Comparison of ENCODE assay signal across 30 mouse cellular contexts in the genomic region with DNA sequence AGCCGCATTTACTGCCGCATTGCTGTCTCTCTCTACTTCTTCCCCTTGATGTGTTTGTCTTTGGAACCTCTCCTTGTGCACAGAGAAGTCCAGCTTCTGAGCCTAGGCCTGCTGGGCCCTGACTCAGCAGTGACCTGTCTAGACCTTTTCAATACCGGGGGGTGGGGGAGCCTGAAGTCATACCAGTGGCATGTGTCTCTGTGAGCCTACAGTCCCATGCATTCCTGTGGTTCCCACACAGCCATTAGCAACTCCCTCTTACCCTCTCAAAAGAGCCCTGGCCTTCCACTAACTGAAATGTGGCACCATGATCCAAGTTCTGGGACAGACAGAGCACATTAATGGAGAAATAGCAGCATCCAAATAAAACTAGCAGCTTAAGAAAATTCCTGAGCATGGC. TPM values are rescaled to one million over a fixed set of nuclear protein-coding genes. Genes with fewer than 3 reads are reported as not detected.
DNase-seq lines count a peak whose midpoint lies in the region; ATAC-seq and TF ChIP-seq lines count a peak whose summit lies in the region.
"Had no signal": no experiment of that assay in that cellular context is flagged by ENCODE, and none has a peak within 500 bp of the region (broad histone marks: within the 10 kb centered on the region; RNA-seq: fewer than 3 reads in every experiment).

No protein-coding gene starts in this region.

- intact Hi-C loops in gastrocnemius, adult 2 months (cut with DNase I), result no loop called here

- TF ChIP-seq CTCF in embryonic fibroblast, embryonic 13.5 days (IDR thresholded peaks at IDR 0.05; ENCODE audit: borderline replicate concordance, insufficient read depth, low read length), result no peak
- TF ChIP-seq CTCF in gastrocnemius, adult 2 months (IDR thresholded peaks at IDR 0.05), result no peak

- no peaks in the 10 kb centered on the region for H3K27me3 ChIP-seq in hindbrain, embryonic 13.5 days
- H3K27me3 ChIP-seq in hindbrain, embryonic 11.5 days (ENCODE audit: control insufficient read depth, insufficient read depth, low read length), result no peaks in the 10 kb centered on the region
- no peaks in the 10 kb centered on the region for H3K27me3 ChIP-seq in neural tube, embryonic 12.5 days (replicated peaks)
- no peaks in the 10 kb centered on the region for H3K27me3 ChIP-seq in neural tube, embryonic 15.5 days (replicated peaks)
- H3K27me3 ChIP-seq: CH12.LX; intestine, embryonic 15.5 days; midbrain, embryonic 12.5 days; neural tube, embryonic 13.5 days had no signal

- H3K4me2 ChIP-seq in hindbrain, embryonic 13.5 days, result no peak overlapping the region
- no peak overlapping the region for H3K4me2 ChIP-seq in hindbrain, embryonic 11.5 days (replicated peaks; ENCODE audit: low read depth, low read length)
- H3K4me2 ChIP-seq in neural tube, embryonic 12.5 days (replicated peaks), result no peak overlapping the region
- H3K4me2 ChIP-seq in neural tube, embryonic 15.5 days, result no peak overlapping the region
- H3K4me2 ChIP-seq: intestine, embryonic 15.5 days; midbrain, embryonic 12.5 days; neural tube, embryonic 13.5 days had no signal

- no peaks in the 10 kb centered on the region for H3K9me3 ChIP-seq in hindbrain, embryonic 13.5 days
- no peaks in the 10 kb centered on the region for H3K9me3 ChIP-seq in hindbrain, embryonic 11.5 days (ENCODE audit: control insufficient read depth, low read length)
- no peaks in the 10 kb centered on the region for H3K9me3 ChIP-seq in neural tube, embryonic 12.5 days
- H3K9me3 ChIP-seq in neural tube, embryonic 15.5 days (replicated peaks), result no peaks in the 10 kb centered on the region
- H3K9me3 ChIP-seq: G1E; heart, embryonic 10.5 days; intestine, embryonic 15.5 days; midbrain, embryonic 12.5 days; neural tube, embryonic 13.5 days had no signal

- 85% methylated on average over 3 of the region's 3 CpGs for whole genome bisulfite sequencing in hindbrain, embryonic 13.5 days
- 86% methylated on average over 3 of the region's 3 CpGs for WGBS in hindbrain, embryonic 11.5 days
- WGBS in neural tube, embryonic 12.5 days, result 92% methylated on average over 3 of the region's 3 CpGs
- 92% methylated on average over 3 of the region's 3 CpGs for WGBS in neural tube, embryonic 15.5 days

- no peak overlapping the region for H3K4me3 ChIP-seq in hindbrain, embryonic 13.5 days
- H3K4me3 ChIP-seq in hindbrain, embryonic 11.5 days (ENCODE audit: low read depth, low read length), result no peak overlapping the region
- H3K4me3 ChIP-seq in neural tube, embryonic 12.5 days, result no peak overlapping the region
- no peak overlapping the region for H3K4me3 ChIP-seq in neural tube, embryonic 15.5 days (replicated peaks)
- no peak overlapping the region for H3K4me3 ChIP-seq in embryonic fibroblast, embryonic 13.5 days (ENCODE audit: insufficient read depth, low read length)
- H3K4me3 ChIP-seq in gastrocnemius, adult 2 months, result no peak overlapping the region
- H3K4me3 ChIP-seq: heart, embryonic 10.5 days; intestine, embryonic 15.5 days; layer of hippocampus, adult 2 months; midbrain, embryonic 12.5 days; neural tube, embryonic 13.5 days had no signal

- H3K4me1 ChIP-seq in hindbrain, embryonic 13.5 days (replicated peaks), result peaks cover 24% of the 10 kb centered on the region
- H3K4me1 ChIP-seq in hindbrain, embryonic 11.5 days (replicated peaks; ENCODE audit: control insufficient read depth, insufficient read depth, low read length), result no peaks in the 10 kb centered on the region; the same call in 1 of the 2 replicates
- peaks cover 11% of the 10 kb centered on the region; the same call in 1 of the 2 replicates for H3K4me1 ChIP-seq in neural tube, embryonic 12.5 days
- peaks cover 12% of the 10 kb centered on the region for H3K4me1 ChIP-seq in neural tube, embryonic 15.5 days
- peaks cover 9% of the 10 kb centered on the region for H3K4me1 ChIP-seq in embryonic fibroblast, embryonic 13.5 days (ENCODE audit: control insufficient read depth, insufficient read depth, low read length)

- H3K9ac ChIP-seq in hindbrain, embryonic 13.5 days, result 0 out of 2 replicates have a peak overlapping the region, but pooled peaks have one; percentile 35
- no peak overlapping the region for H3K9ac ChIP-seq in hindbrain, embryonic 11.5 days (ENCODE audit: low read depth, low read length)
- H3K9ac ChIP-seq in neural tube, embryonic 12.5 days, result 0 out of 2 replicates have a peak overlapping the region, but pooled peaks have one; percentile 13
- H3K9ac ChIP-seq in neural tube, embryonic 15.5 days (replicated peaks), result no peak overlapping the region
- H3K9ac ChIP-seq: intestine, embryonic 15.5 days; midbrain, embryonic 12.5 days; neural tube, embryonic 13.5 days had no signal

- no peak overlapping the region for H3K27ac ChIP-seq in hindbrain, embryonic 13.5 days
- no peak overlapping the region for H3K27ac ChIP-seq in hindbrain, embryonic 11.5 days (ENCODE audit: low read depth, low read length)
- H3K27ac ChIP-seq in neural tube, embryonic 12.5 days, result no peak overlapping the region
- H3K27ac ChIP-seq in neural tube, embryonic 15.5 days (replicated peaks), result no peak overlapping the region
- H3K27ac ChIP-seq in embryonic fibroblast, embryonic 13.5 days (ENCODE audit: insufficient read depth, low read length), result peak overlapping the region; percentile 95
- no peak overlapping the region for H3K27ac ChIP-seq in gastrocnemius, adult 2 months
- H3K27ac ChIP-seq: heart, embryonic 10.5 days; intestine, embryonic 15.5 days; layer of hippocampus, adult 2 months; midbrain, embryonic 12.5 days; neural tube, embryonic 13.5 days had no signal

- H3K36me3 ChIP-seq in hindbrain, embryonic 13.5 days, result peaks cover 50% of the 10 kb centered on the region
- no peaks in the 10 kb centered on the region for H3K36me3 ChIP-seq in hindbrain, embryonic 11.5 days (ENCODE audit: control insufficient read depth, insufficient read depth, low read length)
- H3K36me3 ChIP-seq in neural tube, embryonic 12.5 days, result peaks cover 41% of the 10 kb centered on the region
- peaks cover 35% of the 10 kb centered on the region for H3K36me3 ChIP-seq in neural tube, embryonic 15.5 days
- H3K36me3 ChIP-seq: intestine, embryonic 15.5 days had no signal

- DNase-seq in hindbrain, embryonic 11.5 days (ENCODE audit: low spot score), result no peak
- DNase-seq in kidney, postnatal 10 days, result no peak
- DNase-seq in gastrocnemius, adult 2 months, result no peak
- DNase-seq: adrenal gland, postnatal 10 days; cerebellum, adult 2 months; cerebellum, postnatal 25 days; embryo, embryonic 11 days; heart, postnatal 4 days; kidney, adult 8-10 months; kidney, postnatal 25 days; lung, adult 2 months; lung, postnatal 14 days; right cerebral cortex, postnatal 4 days; thymus, adult 18-20 months; thymus, postnatal 36 days had no signal

- no peak for ATAC-seq in hindbrain, embryonic 13.5 days (ENCODE audit: low FRiP score)
- ATAC-seq in hindbrain, embryonic 11.5 days (ENCODE audit: low FRiP score), result no peak
- ATAC-seq in neural tube, embryonic 12.5 days (ENCODE audit: low FRiP score, low read depth), result no peak
- no peak for ATAC-seq in neural tube, embryonic 15.5 days (ENCODE audit: low FRiP score)
- ATAC-seq: hindbrain, embryonic 16.5 days; intestine, embryonic 15.5 days had no signal

- no peak for TF ChIP-seq POLR2A in embryonic fibroblast, embryonic 13.5 days (IDR thresholded peaks at IDR 0.05; ENCODE audit: low read depth, low read length)

RNA-seq across cellular contexts. Expression of a gene that starts 4.4 kb away (rescaled TPM):
- not detected in 2 replicates for polyA plus RNA-seq in hindbrain, embryonic 13.5 days (2015; fragmentation: Nextera tagmentation; extraction: Ambion mirVana)
- polyA plus RNA-seq in hindbrain, embryonic 11.5 days (2014; fragmentation: Nextera tagmentation; extraction: Ambion mirVana), result 0.32 TPM in 1 of 2 replicates, not detected in the other
- not detected in 2 replicates for polyA plus RNA-seq in neural tube, embryonic 12.5 days (2016; fragmentation: Nextera tagmentation; extraction: Ambion mirVana)
- 0.42 TPM in 1 of 2 replicates, not detected in the other for polyA plus RNA-seq in neural tube, embryonic 15.5 days (2015; fragmentation: Nextera tagmentation; extraction: Ambion mirVana)
- not detected in 2 replicates for polyA plus RNA-seq in embryonic fibroblast, embryonic 13.5 days (2011; ENCODE audit: insufficient read length, low read depth, missing spikeins)
- under 1 TPM; 0.23 to 0.75 TPM for total RNA-seq in gastrocnemius, adult 2 months (2021)
- total RNA-seq: CH12.LX had no signal
- polyA plus RNA-seq: forebrain, embryonic 11.5 days; G1E; heart, embryonic 10.5 days; hindbrain, embryonic 16.5 days; midbrain, embryonic 12.5 days; neural tube, embryonic 13.5 days had no signal

RNA-seq across cellular contexts. Expression of a gene that starts 5.0 kb away (rescaled TPM):
- polyA plus RNA-seq in hindbrain, embryonic 13.5 days (2015; fragmentation: Nextera tagmentation; extraction: Ambion mirVana), result 128 and 133 TPM in 2 replicates
- 80.0 and 82.4 TPM in 2 replicates for polyA plus RNA-seq in hindbrain, embryonic 11.5 days (2014; fragmentation: Nextera tagmentation; extraction: Ambion mirVana)
- polyA plus RNA-seq in neural tube, embryonic 12.5 days (2016; fragmentation: Nextera tagmentation; extraction: Ambion mirVana), result 100 and 102 TPM in 2 replicates
- polyA plus RNA-seq in neural tube, embryonic 15.5 days (2015; fragmentation: Nextera tagmentation; extraction: Ambion mirVana), result 139 and 157 TPM in 2 replicates
- 56.2 and 57.6 TPM in 2 replicates for polyA plus RNA-seq in embryonic fibroblast, embryonic 13.5 days (2011; ENCODE audit: insufficient read length, low read depth, missing spikeins)
- total RNA-seq in gastrocnemius, adult 2 months (2021), result 10 to 100 TPM; 57.5 to 70.8 TPM

RNA-seq across cellular contexts. Expression of a gene that starts 8.3 kb away (rescaled TPM):
- 55.7 and 58.3 TPM in 2 replicates for polyA plus RNA-seq in hindbrain, embryonic 13.5 days (2015; fragmentation: Nextera tagmentation; extraction: Ambion mirVana)
- 26.9 and 32.4 TPM in 2 replicates for polyA plus RNA-seq in hindbrain, embryonic 11.5 days (2014; fragmentation: Nextera tagmentation; extraction: Ambion mirVana)
- polyA plus RNA-seq in neural tube, embryonic 12.5 days (2016; fragmentation: Nextera tagmentation; extraction: Ambion mirVana), result 40.3 and 42.3 TPM in 2 replicates
- polyA plus RNA-seq in neural tube, embryonic 15.5 days (2015; fragmentation: Nextera tagmentation; extraction: Ambion mirVana), result 59.6 and 62.2 TPM in 2 replicates
- 19.5 and 22.6 TPM in 2 replicates for polyA plus RNA-seq in embryonic fibroblast, embryonic 13.5 days (2011; ENCODE audit: insufficient read length, low read depth, missing spikeins)
- total RNA-seq in gastrocnemius, adult 2 months (2021), result 10 to 100 TPM in 1 of 2 experiments, 1 to 10 TPM in 1; 9.0 to 10.0 TPM

RNA-seq across cellular contexts. Expression of a gene that starts 17.9 kb away (rescaled TPM):
- 43.0 and 43.6 TPM in 2 replicates for polyA plus RNA-seq in hindbrain, embryonic 13.5 days (2015; fragmentation: Nextera tagmentation; extraction: Ambion mirVana)
- 62.6 and 62.9 TPM in 2 replicates for polyA plus RNA-seq in hindbrain, embryonic 11.5 days (2014; fragmentation: Nextera tagmentation; extraction: Ambion mirVana)
- polyA plus RNA-seq in neural tube, embryonic 12.5 days (2016; fragmentation: Nextera tagmentation; extraction: Ambion mirVana), result 53.5 and 59.0 TPM in 2 replicates
- 52.7 and 53.4 TPM in 2 replicates for polyA plus RNA-seq in neural tube, embryonic 15.5 days (2015; fragmentation: Nextera tagmentation; extraction: Ambion mirVana)
- polyA plus RNA-seq in embryonic fibroblast, embryonic 13.5 days (2011; ENCODE audit: insufficient read length, low read depth, missing spikeins), result 13.7 and 16.2 TPM in 2 replicates
- 1 to 10 TPM; 9.2 to 9.3 TPM for total RNA-seq in gastrocnemius, adult 2 months (2021)

RNA-seq across cellular contexts. Expression of a gene that starts 30.8 kb away (rescaled TPM):
- 0.27 and 0.30 TPM in 2 replicates for polyA plus RNA-seq in hindbrain, embryonic 13.5 days (2015; fragmentation: Nextera tagmentation; extraction: Ambion mirVana)
- 0.38 and 0.59 TPM in 2 replicates for polyA plus RNA-seq in hindbrain, embryonic 11.5 days (2014; fragmentation: Nextera tagmentation; extraction: Ambion mirVana)
- 0.63 and 0.82 TPM in 2 replicates for polyA plus RNA-seq in neural tube, embryonic 12.5 days (2016; fragmentation: Nextera tagmentation; extraction: Ambion mirVana)
- polyA plus RNA-seq in neural tube, embryonic 15.5 days (2015; fragmentation: Nextera tagmentation; extraction: Ambion mirVana), result 0.42 and 4.1 TPM in 2 replicates
- 0.45 and 0.61 TPM in 2 replicates for polyA plus RNA-seq in embryonic fibroblast, embryonic 13.5 days (2011; ENCODE audit: insufficient read length, low read depth, missing spikeins)
- total RNA-seq in gastrocnemius, adult 2 months (2021), result not detected
- total RNA-seq: gastrocnemius, adult 18-20 months; layer of hippocampus, postnatal 25 days had no signal

Comparison
In these comparisons a context has a peak if more than half of its experiments do, and no peak if none do; other contexts are left out.
1. H3K9ac ChIP-seq: peak in hindbrain, embryonic 13.5 days (single experiment) and neural tube, embryonic 12.5 days (single experiment); none in hindbrain, embryonic 11.5 days (single experiment) and neural tube, embryonic 15.5 days (single experiment).